ENCODE assay signal across 8 mouse cellular contexts in the genomic region with DNA sequence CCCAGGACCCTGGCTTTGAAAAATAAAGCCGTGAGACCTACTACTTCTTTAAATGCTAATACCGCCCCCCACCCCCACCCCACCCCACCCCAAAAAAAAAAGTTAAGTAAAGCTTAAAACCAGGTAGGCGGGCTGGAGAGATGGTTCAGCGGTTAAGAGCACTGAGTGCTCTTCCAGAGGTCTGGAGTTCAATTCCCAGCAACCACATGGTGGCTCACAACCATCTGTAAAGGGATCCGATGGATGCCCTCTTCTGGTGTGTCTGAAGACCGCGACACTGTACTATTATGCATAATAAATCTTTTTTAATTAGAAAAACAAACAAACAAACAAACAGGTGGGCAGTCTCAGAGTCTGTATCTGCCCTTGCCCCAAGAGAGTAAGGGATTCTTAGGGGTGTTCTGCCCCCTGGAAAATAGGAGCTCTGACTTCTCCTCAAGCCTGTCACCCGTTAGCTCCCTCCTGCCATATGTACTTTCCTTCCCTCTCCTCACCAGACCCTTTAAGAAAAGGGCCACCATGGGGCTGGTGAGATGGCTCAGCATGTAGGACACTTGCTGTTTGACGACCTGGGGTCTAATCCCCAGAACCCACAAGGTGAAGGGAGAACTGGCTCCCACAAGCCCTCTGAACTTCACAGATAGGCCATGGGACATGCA. TPM values are rescaled to one million over a fixed set of nuclear protein-coding genes. Genes with fewer than 3 reads are reported as not detected.
DNase-seq lines count a peak whose midpoint lies in the region; ATAC-seq and TF ChIP-seq lines count a peak whose summit lies in the region.

A gene (minus strand): TSS at position 169 of the 659 bp plus-strand sequence.

- no peaks in the 10 kb centered on the region for H3K9me3 ChIP-seq in heart, embryonic 10.5 days
- H3K9me3 ChIP-seq in midbrain, postnatal 0 days (ENCODE audit: low read length) = no peaks in the 10 kb centered on the region

- WGBS in cerebellum, adult 2 months = 11% methylated on average over 9 of the region's 9 CpGs
- 11% methylated on average over 9 of the region's 9 CpGs for whole genome bisulfite sequencing in heart, embryonic 10.5 days
- 11% methylated on average over 9 of the region's 9 CpGs for WGBS in midbrain, postnatal 0 days

- H3K27me3 ChIP-seq in cerebellum, adult 2 months (ENCODE audit: control insufficient read depth, insufficient read depth, low read length) = no peaks in the 10 kb centered on the region
- H3K27me3 ChIP-seq in testis, adult 2 months (ENCODE audit: control insufficient read depth, insufficient read depth, low read length) = no peaks in the 10 kb centered on the region
- no peaks in the 10 kb centered on the region for H3K27me3 ChIP-seq in heart, embryonic 10.5 days (ENCODE audit: insufficient read depth, poor library complexity, severe bottlenecking)
- H3K27me3 ChIP-seq in midbrain, postnatal 0 days (ENCODE audit: insufficient read depth, low read length) = no peaks in the 10 kb centered on the region

- no peak for TF ChIP-seq CTCF in cerebellum, adult 2 months (IDR thresholded peaks at IDR 0.05; ENCODE audit: borderline replicate concordance, insufficient read depth, low read depth, low read length)
- no peak for TF ChIP-seq CTCF in testis, adult 2 months (IDR thresholded peaks at IDR 0.05; ENCODE audit: control insufficient read depth, insufficient read depth, insufficient replicate concordance, low read depth, low read length)
- peak; percentile 27 for TF ChIP-seq CTCF in midbrain, postnatal 0 days (IDR thresholded peaks at IDR 0.05)

- peak within 1 kb of the TSS; percentile 63 for H3K4me2 ChIP-seq in midbrain, postnatal 0 days (ENCODE audit: low read depth, low read length, poor library complexity, severe bottlenecking)

- H3K36me3 ChIP-seq in testis, adult 2 months (ENCODE audit: control insufficient read depth, insufficient read depth, low read length) = peaks cover 4% of the 10 kb centered on the region; the same call in 1 of the 2 replicates
- peaks cover 23% of the 10 kb centered on the region for H3K36me3 ChIP-seq in heart, embryonic 10.5 days
- peaks cover 14% of the 10 kb centered on the region; the same call in 1 of the 2 replicates for H3K36me3 ChIP-seq in midbrain, postnatal 0 days (ENCODE audit: insufficient read depth, low read length)

- peak; percentile 36 for ATAC-seq in midbrain, postnatal 0 days (ENCODE audit: low FRiP score)

- no peak for TF ChIP-seq POLR2A in cerebellum, adult 2 months (IDR thresholded peaks at IDR 0.05; ENCODE audit: borderline replicate concordance, insufficient read depth, low read length)
- no peak for TF ChIP-seq POLR2A in testis, adult 2 months (IDR thresholded peaks at IDR 0.05; ENCODE audit: control insufficient read depth, low read depth, low read length)

- no peak for DNase-seq in cerebellum, adult 2 months
- no peak for DNase-seq in cerebellum, postnatal 14 days
- no peak for DNase-seq in testis, postnatal 14 days (ENCODE audit: low spot score)
- no peak for DNase-seq in heart, embryonic 10.5 days (ENCODE audit: low spot score)
- DNase-seq in layer of hippocampus, postnatal 36 days = no peak
- no peak for DNase-seq in midbrain, postnatal 0 days (ENCODE audit: low spot score)
- no peak for DNase-seq in cerebellum, postnatal 10 days

- H3K4me1 ChIP-seq in cerebellum, adult 2 months (ENCODE audit: control insufficient read depth, insufficient read depth, low read length) = no peaks in the 10 kb centered on the region
- H3K4me1 ChIP-seq in testis, adult 2 months (ENCODE audit: control insufficient read depth, insufficient read depth, low read length) = peaks cover 4% of the 10 kb centered on the region
- peaks cover 17% of the 10 kb centered on the region for H3K4me1 ChIP-seq in heart, embryonic 10.5 days
- H3K4me1 ChIP-seq in midbrain, postnatal 0 days (ENCODE audit: insufficient read depth, low read length) = 0 out of 2 replicates have a peak, but pooled peaks cover 4% of the 10 kb centered on the region

- peak within 1 kb of the TSS; percentile 94 for H3K4me3 ChIP-seq in cerebellum, adult 2 months (replicated peaks; ENCODE audit: insufficient read depth, low read depth, low read length)
- peak within 1 kb of the TSS; percentile 100 for H3K4me3 ChIP-seq in testis, adult 2 months (ENCODE audit: control insufficient read depth, low read depth, low read length)
- H3K4me3 ChIP-seq in heart, embryonic 10.5 days = peak within 1 kb of the TSS; percentile 81
- peak within 1 kb of the TSS; percentile 64 for H3K4me3 ChIP-seq in midbrain, postnatal 0 days (ENCODE audit: low read depth, low read length)

- peak within 1 kb of the TSS; percentile 79 for H3K9ac ChIP-seq in midbrain, postnatal 0 days (replicated peaks; ENCODE audit: low read length, poor library complexity, severe bottlenecking)

- H3K27ac ChIP-seq in cerebellum, adult 2 months (ENCODE audit: insufficient read depth, low read length) = peak within 1 kb of the TSS; percentile 76
- peak within 1 kb of the TSS; percentile 96 for H3K27ac ChIP-seq in testis, adult 2 months (ENCODE audit: control insufficient read depth, insufficient read depth, low read depth, low read length)
- peak within 1 kb of the TSS; percentile 91 for H3K27ac ChIP-seq in heart, embryonic 10.5 days
- peak within 1 kb of the TSS; percentile 84 for H3K27ac ChIP-seq in midbrain, postnatal 0 days (ENCODE audit: low read depth, low read length)

RNA-seq across cellular contexts. Expression of the gene that starts here (rescaled TPM):
- 19.2 and 21.7 TPM in 2 replicates for polyA plus RNA-seq in cerebellum, adult 2 months (2012; rRNA removed)
- 3.1 and 5.0 TPM in 2 replicates for polyA plus RNA-seq in testis, adult 2 months (2012; rRNA removed)
- polyA plus RNA-seq in heart, embryonic 10.5 days (2016; fragmentation: Nextera tagmentation; extraction: Ambion mirVana) = 15.7 and 18.7 TPM in 2 replicates
- 10 to 100 TPM; 12.7 to 16.7 TPM for total RNA-seq in layer of hippocampus, postnatal 36 days (2021)
- 10.8 and 12.4 TPM in 2 replicates for total RNA-seq in midbrain, postnatal 0 days (2014; rRNA removed)
- 5.4 and 6.2 TPM in 2 replicates for polyA plus RNA-seq in midbrain, postnatal 0 days (2015; fragmentation: Nextera tagmentation; extraction: Ambion mirVana)
